Mouse (Mus musculus) Patski (cell line): ENCODE results near the gene Pdss2. TPM values are rescaled to one million over a fixed set of nuclear protein-coding genes. Genes with fewer than 3 reads are reported as not detected.

Experiments
- ATAC-seq: fragments of 100-300 bp; one replicate; pipeline ENCODE4 v1.8.0; 2021
- CTCF ChIA-PET: fragments of 350-600 bp; sonication (Branson Sonifier 250); formaldehyde crosslinking; loops from one replicate; lab custom pipeline; 2022; ENCODE audit warnings: inconsistent platforms; lab: Charles Lee
- POLR2A ChIA-PET: fragments of 350-600 bp; sonication (Branson Sonifier 250); formaldehyde crosslinking; loops from one replicate; lab custom pipeline; 2022; ENCODE audit warnings: antibody characterized with exemption, inconsistent platforms; lab: Charles Lee
- DNase-seq: peaks from one replicate; pipeline ENCODE4 v3.0.0-alpha.2; 2011; ENCODE audit warnings: low read depth, low spot score
- H3K27me3 ChIP-seq: fragments of 371-371 bp; one replicate; pipeline ENCODE4 v1.5.1; 2021
- CTCF ChIP-seq: fragments of 100-300 bp; IDR thresholded peaks from one replicate; pipeline ENCODE4 v1.5.1; 2021
- in situ Hi-C: fragments of 300-500 bp; cut with MboI; formaldehyde crosslinking; loops from 3 replicates; pipeline ENCODE4 v1.11.1; 2018; ENCODE audit warnings: low pct_unique_long_range_greater_than_20kb, mixed read lengths
- polyA plus RNA-seq: library from polyadenylated mRNA; unstranded; gene quantifications from one replicate; pipeline ENCODE4 v1.2.3, GENCODE M21; 2021

Pdss2 gene
- polyA plus RNA-seq, 1 experiment from 2014 or later: 14.1 TPM

- DNase-seq: no peak
Measured at GRCm38 (mm10) chr10:43424545-43424944, 203.3 kb downstream of the Pdss2 start.

GRCm38 (mm10) chr10:43430606-43431005 lies 209.3 kb downstream of the Pdss2 start:
- no peak for DNase-seq
- CTCF ChIA-PET: no interaction called here
- POLR2A ChIA-PET: no interaction called here
- no peak for ATAC-seq
- in situ Hi-C loops: no loop called here
- H3K27me3 ChIP-seq: no peaks in the 10 kb centered on the region
- TF ChIP-seq CTCF: no peak

More at GRCm38 (mm10) chr10:43424545-43424944, 203.3 kb downstream of the Pdss2 start:
- ATAC-seq: no peak
- ChIA-PET CTCF (interaction anchor here (2.0 kb wide), 1 partner anchor 14 kb away, joined by 6 read pairs; no protein-coding TSS in a partner anchor), POLR2A (no interaction called here)
- TF ChIP-seq CTCF: no peak
- in situ Hi-C loops: no loop called here
- no peaks in the 10 kb centered on the region for H3K27me3 ChIP-seq

GRCm38 (mm10) chr10:43434326-43434725 lies 213.0 kb downstream of the Pdss2 start:
- ATAC-seq: no peak
- ChIA-PET CTCF (interaction anchor here (0.9 kb wide), 1 partner anchor 11 kb away, joined by 3 read pairs; no protein-coding TSS in a partner anchor), POLR2A (no interaction called here)
- no peak for DNase-seq
- in situ Hi-C loops: no loop called here
- no peaks in the 10 kb centered on the region for H3K27me3 ChIP-seq
- no peak for TF ChIP-seq CTCF

- CTCF ChIA-PET: interaction anchor here (1.0 kb wide), 1 partner anchor 57 kb away, joined by 3 read pairs; no protein-coding TSS in a partner anchor
- H3K27me3 ChIP-seq: no peaks in the 10 kb centered on the region
- in situ Hi-C loops: no loop called here
- POLR2A ChIA-PET: no interaction called here
- TF ChIP-seq CTCF: peak; percentile 43
- ATAC-seq: no peak
- DNase-seq: no peak
Measured at GRCm38 (mm10) chr10:43435757-43436156, 214.5 kb downstream of the Pdss2 start.

- no peak for ATAC-seq
- no peak for DNase-seq
- TF ChIP-seq CTCF: no peak
- in situ Hi-C loops: no loop called here
- ChIA-PET POLR2A (no interaction called here), CTCF (interaction anchor here (1.1 to 2.5 kb wide), 2 partner anchors 16 to 22 kb away, joined by 3 to 6 read pairs; no protein-coding TSS in a partner anchor)
- no peaks in the 10 kb centered on the region for H3K27me3 ChIP-seq
Measured at GRCm38 (mm10) chr10:43439492-43439941, 218.2 kb downstream of the Pdss2 start.

- TF ChIP-seq CTCF: no peak
- ATAC-seq (no peak), DNase-seq (no peak)
- H3K27me3 ChIP-seq: no peaks in the 10 kb centered on the region
- ChIA-PET CTCF (interaction anchor here (1.1 to 2.5 kb wide), 2 partner anchors 17 to 22 kb away, joined by 3 to 6 read pairs; no protein-coding TSS in a partner anchor), POLR2A (no interaction called here)
- in situ Hi-C loops: no loop called here
Measured at GRCm38 (mm10) chr10:43440050-43440449, 218.8 kb downstream of the Pdss2 start.

- H3K27me3 ChIP-seq: no peaks in the 10 kb centered on the region
- ChIA-PET CTCF (interaction anchor here (1.2 to 1.5 kb wide), 2 partner anchors 11 to 41 kb away, joined by 3 to 4 read pairs; no protein-coding TSS in a partner anchor), POLR2A (interaction anchor here (0.7 to 1.1 kb wide), 3 partner anchors 13 to 220 kb away, joined by 3 to 4 read pairs (median 3); no protein-coding TSS in a partner anchor)
- TF ChIP-seq CTCF: no peak
- DNase-seq: no peak
- ATAC-seq: no peak
- in situ Hi-C loops: no loop called here
Measured at GRCm38 (mm10) chr10:43440981-43441740, 219.9 kb downstream of the Pdss2 start.

GRCm38 (mm10) chr10:43448656-43449055 lies 227.4 kb downstream of the Pdss2 start:
- in situ Hi-C loops: no loop called here
- no peaks in the 10 kb centered on the region for H3K27me3 ChIP-seq
- POLR2A ChIA-PET: no interaction called here
- CTCF ChIA-PET: no interaction called here
- DNase-seq (no peak), ATAC-seq (no peak)
- TF ChIP-seq CTCF: no peak

- peak; percentile 93 for ATAC-seq
- peak; percentile 24 for DNase-seq
- POLR2A ChIA-PET: no interaction called here
- peak; percentile 77 for TF ChIP-seq CTCF
- in situ Hi-C loops: no loop called here
- H3K27me3 ChIP-seq: no peaks in the 10 kb centered on the region
- CTCF ChIA-PET: interaction anchor here (0.9 to 1.9 kb wide), 11 partner anchors 9 to 470 kb away, joined by 3 to 9 read pairs (median 4); no protein-coding TSS in a partner anchor
Measured at GRCm38 (mm10) chr10:43451848-43452662, 230.8 kb downstream of the Pdss2 start.

GRCm38 (mm10) chr10:43452663-43452996 lies 231.3 kb downstream of the Pdss2 start:
- ATAC-seq (no peak), DNase-seq (no peak)
- ChIA-PET POLR2A (no interaction called here), CTCF (interaction anchor here (1.0 to 1.9 kb wide), 10 partner anchors 11 to 471 kb away, joined by 3 to 9 read pairs (median 4); no protein-coding TSS in a partner anchor)
- TF ChIP-seq CTCF: no peak
- in situ Hi-C loops: no loop called here
- H3K27me3 ChIP-seq: no peaks in the 10 kb centered on the region
